Mouse (Mus musculus) myocyte (in vitro differentiated cells): ENCODE measurements around the gene Gm10644. TPM values are rescaled to one million over a fixed set of nuclear protein-coding genes. Genes with fewer than 3 reads are reported as not detected.

Experiments
- H3K27me3 ChIP-seq: one replicate; pipeline ENCODE4 v1.6.1; 2011; ENCODE audit not compliant: control insufficient read depth, insufficient read depth, insufficient read length
- H3K36me3 ChIP-seq: one replicate; pipeline ENCODE4 v1.6.1; 2011; ENCODE audit not compliant: control insufficient read depth, insufficient read depth
- H3K4me2 ChIP-seq: one replicate; pipeline ENCODE4 v1.6.1; 2011; ENCODE audit warnings: low read depth, control low read depth
- H3K4me3 ChIP-seq: one replicate; pipeline ENCODE4 v1.5.1; 2011; ENCODE audit warnings: mild to moderate bottlenecking, control low read depth, moderate library complexity
- H3K79me2 ChIP-seq: one replicate; pipeline ENCODE4 v1.6.1; 2011; ENCODE audit not compliant: control insufficient read depth, insufficient read depth
- H3ac ChIP-seq: one replicate; pipeline ENCODE4 v1.6.1; 2011; ENCODE audit not compliant: control insufficient read depth, insufficient read length
- CEBPB ChIP-seq: IDR thresholded peaks from 2 replicates; pipeline ENCODE4 v1.6.1; 2011; ENCODE audit warnings: mild to moderate bottlenecking, moderate library complexity; ENCODE audit not compliant: poor library complexity, insufficient read depth, severe bottlenecking
- E2F4 ChIP-seq: IDR thresholded peaks from one replicate; pipeline ENCODE4 v1.6.1; 2011; ENCODE audit warnings: mild to moderate bottlenecking, control low read depth, moderate library complexity; ENCODE audit not compliant: insufficient read depth
- MAX ChIP-seq: IDR thresholded peaks from one replicate; pipeline ENCODE4 v1.6.1; 2011; ENCODE audit warnings: low read depth, mild to moderate bottlenecking, control low read depth
- MYOD1 ChIP-seq, 3 experiments: IDR thresholded peaks; one replicate each; pipeline ENCODE4 v1.6.1; 2011; ENCODE audit warnings: control low read depth in 2 of 3, low read depth in 2 of 3, mild to moderate bottlenecking in 2 of 3, moderate library complexity in 1 of 3; ENCODE audit not compliant: insufficient read length in 2 of 3, control insufficient read depth in 1 of 3
- MYOG ChIP-seq, 3 experiments: IDR thresholded peaks; one replicate each; pipeline ENCODE4 v1.6.1; 2011; ENCODE audit warnings: control low read depth in 2 of 3, low read depth in 2 of 3, mild to moderate bottlenecking in 2 of 3; ENCODE audit not compliant: insufficient read length in 2 of 3, control insufficient read depth in 1 of 3, insufficient read depth in 1 of 3
- POLR2A ChIP-seq: IDR thresholded peaks from one replicate; pipeline ENCODE4 v1.6.1; 2011; ENCODE audit warnings: low read depth, mild to moderate bottlenecking, control low read depth, moderate library complexity; ENCODE audit not compliant: insufficient read length
- POLR2AphosphoS2 ChIP-seq: IDR thresholded peaks from one replicate; pipeline ENCODE4 v1.6.1; 2011; ENCODE audit warnings: low read depth, control low read depth; ENCODE audit not compliant: insufficient read length
- REST ChIP-seq: IDR thresholded peaks from one replicate; pipeline ENCODE4 v1.6.1; 2011; ENCODE audit warnings: mild to moderate bottlenecking, control low read depth, moderate library complexity; ENCODE audit not compliant: insufficient read depth, insufficient read length
- SRF ChIP-seq: IDR thresholded peaks from one replicate; pipeline ENCODE4 v1.6.1; 2011; ENCODE audit warnings: low read depth; ENCODE audit not compliant: control insufficient read depth, insufficient read length
- TCF12 ChIP-seq: IDR thresholded peaks from one replicate; pipeline ENCODE4 v1.6.1; 2011; ENCODE audit warnings: mild to moderate bottlenecking, control low read depth; ENCODE audit not compliant: poor library complexity, insufficient read depth, severe bottlenecking
- TCF3 ChIP-seq: IDR thresholded peaks from one replicate; pipeline ENCODE4 v1.6.1; 2011; ENCODE audit warnings: low read depth, control low read depth; ENCODE audit not compliant: insufficient read length
- USF1 ChIP-seq: IDR thresholded peaks from one replicate; pipeline ENCODE4 v1.6.1; 2011; ENCODE audit warnings: low read depth, mild to moderate bottlenecking, control low read depth, moderate library complexity
- polyA plus RNA-seq: library from polyadenylated mRNA; unstranded; fragments of >200 nt; fragmentation: generic; extraction: Trizol; gene quantifications from one replicate; pipeline ENCODE4 v1.2.1, GENCODE M21; 2012; ENCODE audit warnings: missing spikeins

Gm10644 gene
- polyA plus RNA-seq, 1 experiment, result 0.11 TPM

- peaks cover 5% of the 10 kb centered on the region for H3K27me3 ChIP-seq
- no peaks in the 10 kb centered on the region for H3K79me2 ChIP-seq
- peak within 1 kb of the TSS; percentile 23 for H3K4me3 ChIP-seq
- H3K36me3 ChIP-seq, result no peaks in the 10 kb centered on the region
- peak within 1 kb of the TSS; percentile 91 for H3ac ChIP-seq
- no peak for TF ChIP-seq SRF
- peak; percentile 85 for TF ChIP-seq POLR2A
- TF ChIP-seq E2F4, result no peak
- peak; percentile 69 for TF ChIP-seq POLR2AphosphoS2
- peak in 1 of 3 experiments; percentile 36 for TF ChIP-seq MYOD1 (IDR thresholded peaks at IDR 0.05; ENCODE audit: control insufficient read depth in 1 of 3, insufficient read length in 2 of 3, low read depth in 2 of 3)
- H3K4me2 ChIP-seq, result peak within 1 kb of the TSS; percentile 86
Measured at GRCm38 (mm10) chr8:83899363-83900252, 55.4 kb downstream of the Gm10644 start, which contains the start of gene Adgrl1. Gene Adgrl1 (plus strand): TSS chr8:83900105.

- Histone ChIP-seq H3ac (no peak overlapping the region), H3K79me2 (no peaks in the 10 kb centered on the region), H3K27me3 (peaks cover 7% of the 10 kb centered on the region), H3K4me3 (peak overlapping the region; percentile 23), H3K4me2 (peak overlapping the region; percentile 86), H3K36me3 (no peaks in the 10 kb centered on the region)
- TF ChIP-seq USF1 (no peak), TCF3 (no peak), TCF12 (no peak), REST (no peak), MYOD1 (IDR thresholded peaks at IDR 0.05; ENCODE audit: control insufficient read depth in 1 of 3, insufficient read length in 2 of 3, low read depth in 2 of 3) (no peak), SRF (no peak), POLR2AphosphoS2 (no peak)
Measured at GRCm38 (mm10) chr8:83898985-83899362, 56.0 kb downstream of the Gm10644 start.

DNA sequence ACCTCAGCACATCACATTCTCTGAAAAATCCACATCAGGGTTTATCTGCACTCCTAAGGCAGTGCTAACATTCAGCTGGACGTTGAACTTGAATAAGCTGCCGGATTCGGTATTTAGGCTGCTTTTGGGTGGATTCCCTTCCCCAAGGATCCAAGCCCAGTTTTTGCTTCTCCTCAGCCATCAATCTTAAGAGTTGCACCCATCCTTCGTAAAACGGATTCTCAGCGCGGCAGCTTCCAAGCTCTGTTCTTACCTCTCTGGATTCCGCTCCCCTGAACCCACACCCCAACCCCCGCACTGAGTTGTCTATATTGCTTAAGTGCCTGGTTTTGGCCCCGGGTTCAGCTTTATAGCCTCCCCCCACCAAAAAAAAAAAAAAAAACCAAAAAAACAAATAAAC, 56.5 kb downstream of the Gm10644 start:
- no peaks in the 10 kb centered on the region for H3K36me3 ChIP-seq
- H3ac ChIP-seq, result no peak overlapping the region
- TF ChIP-seq MAX, result no peak
- no peak for TF ChIP-seq REST
- no peak for TF ChIP-seq TCF3
- TF ChIP-seq CEBPB, result no peak
- no peak for TF ChIP-seq POLR2A
- TF ChIP-seq USF1, result no peak
- TF ChIP-seq POLR2AphosphoS2, result no peak
- no peaks in the 10 kb centered on the region for H3K79me2 ChIP-seq
- peak overlapping the region; percentile 23 for H3K4me3 ChIP-seq
- H3K4me2 ChIP-seq, result no peak overlapping the region
- peaks cover 12% of the 10 kb centered on the region for H3K27me3 ChIP-seq

DNA sequence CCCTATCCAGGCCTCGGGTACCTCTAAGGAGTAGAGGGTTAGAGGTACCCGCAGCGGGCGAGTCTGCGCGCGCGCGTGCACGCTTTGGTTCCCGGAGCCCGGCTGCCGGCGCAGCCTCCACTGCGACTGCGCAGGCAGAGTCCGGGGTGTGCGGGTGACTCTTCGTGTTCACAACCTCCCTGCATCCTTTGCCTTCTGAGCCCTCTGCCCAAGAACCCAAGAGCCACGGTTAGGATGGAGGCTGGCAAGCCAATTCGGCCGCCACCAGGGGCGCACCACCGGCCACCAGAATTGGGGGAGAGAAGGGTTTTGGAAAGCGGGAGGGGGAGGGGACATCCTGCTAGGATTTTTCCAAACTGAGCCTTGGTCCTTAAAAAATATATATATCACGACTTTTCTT, 57.8 kb downstream of the Gm10644 start:
- no peaks in the 10 kb centered on the region for H3K79me2 ChIP-seq
- H3K4me2 ChIP-seq, result no peak overlapping the region
- H3ac ChIP-seq, result no peak overlapping the region
- H3K27me3 ChIP-seq, result peaks cover 24% of the 10 kb centered on the region
- no peak for TF ChIP-seq MAX
- TF ChIP-seq TCF3, result no peak
- no peak for TF ChIP-seq REST
- TF ChIP-seq MYOD1 (IDR thresholded peaks at IDR 0.05; ENCODE audit: control insufficient read depth in 1 of 3, insufficient read length in 2 of 3, low read depth in 2 of 3), result no peak
- TF ChIP-seq TCF12, result no peak
- TF ChIP-seq POLR2A, result no peak
- TF ChIP-seq SRF, result no peak
- TF ChIP-seq MYOG (IDR thresholded peaks at IDR 0.05; ENCODE audit: control insufficient read depth in 1 of 3, insufficient read depth in 1 of 3, insufficient read length in 2 of 3, low read depth in 2 of 3), result no peak
- TF ChIP-seq CEBPB, result no peak
- no peak for TF ChIP-seq POLR2AphosphoS2
- no peak for TF ChIP-seq USF1
- no peak for TF ChIP-seq E2F4
- H3K4me3 ChIP-seq, result no peak overlapping the region
- H3K36me3 ChIP-seq, result no peaks in the 10 kb centered on the region

DNA sequence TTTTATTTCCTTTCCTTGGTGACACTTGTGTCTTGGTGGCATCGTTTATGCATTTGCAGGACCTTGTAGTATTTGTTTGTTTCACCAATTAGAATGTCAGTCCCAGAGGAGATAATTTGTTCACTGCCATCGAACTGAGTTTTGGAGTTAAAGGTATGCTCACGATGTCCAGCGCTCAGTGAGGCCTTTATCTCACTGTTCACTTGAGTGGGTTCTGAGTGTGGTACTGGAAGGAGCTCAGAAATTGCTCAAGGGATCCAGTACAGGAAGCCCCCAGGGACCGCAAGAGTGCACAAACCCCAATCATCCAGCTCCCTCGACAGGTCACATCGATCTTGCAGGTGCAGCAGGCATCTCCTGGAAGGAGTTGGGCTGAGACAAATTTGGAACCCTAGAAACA, 58.5 kb downstream of the Gm10644 start:
- Histone ChIP-seq H3K79me2 (no peaks in the 10 kb centered on the region), H3K4me3 (no peak overlapping the region), H3ac (no peak overlapping the region), H3K4me2 (no peak overlapping the region), H3K27me3 (peaks cover 31% of the 10 kb centered on the region), H3K36me3 (no peaks in the 10 kb centered on the region)
- TF ChIP-seq E2F4 (no peak), MYOD1 (IDR thresholded peaks at IDR 0.05; ENCODE audit: control insufficient read depth in 1 of 3, insufficient read length in 2 of 3, low read depth in 2 of 3) (no peak)
